Mouse (Mus musculus) CH12.LX (cell line): Measurements from ENCODE around the gene Man1a. TPM values are rescaled to one million over a fixed set of nuclear protein-coding genes. Genes with fewer than 3 reads are reported as not detected.
A peak's percentile ranks its signal among the peaks of the same experiment; 100 is the strongest.

ENCODE experiments used
- DNase-seq: peaks from one replicate; pipeline ENCODE4 v3.0.0-alpha.2; 2013; ENCODE audit errors: extremely low read depth
- H3K27ac ChIP-seq: 2 replicates; pipeline ENCODE4 v1.5.1; 2012; ENCODE audit warnings: low read depth, mild to moderate bottlenecking, control low read depth, moderate library complexity; ENCODE audit not compliant: insufficient read depth
- H3K27me3 ChIP-seq: replicated peaks from 2 replicates; pipeline ENCODE3; 2012; ENCODE audit warnings: inconsistent platforms
- H3K36me3 ChIP-seq, 2 experiments: replicated peaks in 1 of 2; 2 replicates each; pipeline versions ENCODE3 to v1.6.1; 2012; ENCODE audit warnings: inconsistent platforms in 1 of 2, low read length in 1 of 2, mild to moderate bottlenecking in 1 of 2, mixed read lengths in 1 of 2, moderate library complexity in 1 of 2; ENCODE audit not compliant: control insufficient read depth in 1 of 2, insufficient read depth in 1 of 2
- H3K4me1 ChIP-seq, 2 experiments: 2 replicates each; pipeline ENCODE4 v1.6.1; 2012; ENCODE audit warnings: inconsistent platforms in 1 of 2, moderate library complexity in 1 of 2; ENCODE audit not compliant: insufficient read depth in 2 of 2, control insufficient read depth in 1 of 2
- H3K4me2 ChIP-seq: 2 replicates; pipeline ENCODE4 v1.6.1; 2012; ENCODE audit warnings: low read depth, mild to moderate bottlenecking, control low read depth; ENCODE audit not compliant: poor library complexity, insufficient read depth, severe bottlenecking
- H3K4me3 ChIP-seq, 3 experiments: fragments of 150-350 bp in 1 of 3; sonication (generic) in 1 of 3; replicated peaks in 1 of 3; 2 replicates each; pipeline versions ENCODE3 to v1.5.1; 2011 to 2012; ENCODE audit warnings: low read depth in 2 of 3, low read length in 2 of 3, mild to moderate bottlenecking in 2 of 3, moderate library complexity in 2 of 3, control low read depth in 1 of 3, improper control_type of control experiment in 1 of 3, inconsistent platforms in 1 of 3, mixed read lengths in 1 of 3; ENCODE audit not compliant: poor library complexity in 1 of 3
- H3K79me2 ChIP-seq: replicated peaks from 2 replicates; pipeline ENCODE4 v1.6.1; 2012; ENCODE audit warnings: mild to moderate bottlenecking, moderate library complexity; ENCODE audit not compliant: control insufficient read depth, poor library complexity, insufficient read depth, severe bottlenecking; ENCODE audit errors: extremely low read depth
- H3K9ac ChIP-seq: 2 replicates; pipeline ENCODE4 v1.6.1; 2012; ENCODE audit warnings: low read depth, mild to moderate bottlenecking, control low read depth, moderate library complexity; ENCODE audit not compliant: insufficient read depth
- H3K9me3 ChIP-seq: replicated peaks from 2 replicates; pipeline ENCODE3; 2012; ENCODE audit warnings: low read length, inconsistent platforms, mixed read lengths
- BHLHE40 ChIP-seq: IDR thresholded peaks from 2 replicates; pipeline ENCODE4 v1.6.1; 2011; ENCODE audit warnings: mild to moderate bottlenecking, low read depth, low read length, improper control_type of control experiment
- CHD2 ChIP-seq: IDR thresholded peaks from 2 replicates; pipeline ENCODE4 v1.6.1; 2011; ENCODE audit warnings: low read length, improper control_type of control experiment
- E2F4 ChIP-seq: IDR thresholded peaks from 2 replicates; pipeline ENCODE4 v1.6.1; 2011; ENCODE audit warnings: low read depth, low read length, improper control_type of control experiment; ENCODE audit not compliant: insufficient replicate concordance
- GABPA ChIP-seq: IDR thresholded peaks from 2 replicates; pipeline ENCODE4 v1.6.1; 2012; ENCODE audit warnings: low read depth, low read length, improper control_type of control experiment, inconsistent platforms; ENCODE audit not compliant: insufficient replicate concordance
- KAT2A ChIP-seq: IDR thresholded peaks from 2 replicates; pipeline ENCODE4 v1.6.1; 2012; ENCODE audit warnings: low read length, improper control_type of control experiment, inconsistent platforms; ENCODE audit not compliant: insufficient replicate concordance
- MAFK ChIP-seq: IDR thresholded peaks from 2 replicates; pipeline ENCODE4 v1.6.1; 2011; ENCODE audit warnings: low read length, improper control_type of control experiment; ENCODE audit not compliant: insufficient replicate concordance
- MAZ ChIP-seq: IDR thresholded peaks from 2 replicates; pipeline ENCODE4 v1.6.1; 2012; ENCODE audit warnings: low read depth, mild to moderate bottlenecking, inconsistent platforms, low read length, improper control_type of control experiment, moderate library complexity
- MXI1 ChIP-seq: IDR thresholded peaks from 2 replicates; pipeline ENCODE4 v1.6.1; 2011; ENCODE audit warnings: mild to moderate bottlenecking, low read depth, low read length, improper control_type of control experiment
- NRF1 ChIP-seq: IDR thresholded peaks from 2 replicates; pipeline ENCODE4 v1.6.1; 2014; ENCODE audit warnings: low read depth, mild to moderate bottlenecking, inconsistent platforms, low read length, improper control_type of control experiment, moderate library complexity
- PAX5 ChIP-seq: IDR thresholded peaks from 2 replicates; pipeline ENCODE4 v1.6.1; 2012; ENCODE audit warnings: low read length, inconsistent platforms, mixed read lengths
- RCOR1 ChIP-seq: conservative IDR thresholded peaks from 2 replicates; pipeline ENCODE4 v1.6.1; 2012; ENCODE audit warnings: low read depth, mild to moderate bottlenecking, inconsistent platforms, low read length, improper control_type of control experiment
- USF2 ChIP-seq: conservative IDR thresholded peaks from 2 replicates; pipeline ENCODE4 v1.6.1; 2011; ENCODE audit warnings: low read depth, low read length, improper control_type of control experiment
- ZC3H11A ChIP-seq: IDR thresholded peaks from 2 replicates; pipeline ENCODE4 v1.6.1; 2012; ENCODE audit warnings: low read depth, mild to moderate bottlenecking, inconsistent platforms, low read length, improper control_type of control experiment
- ZNF384 ChIP-seq: IDR thresholded peaks from 2 replicates; pipeline ENCODE4 v1.6.1; 2012; ENCODE audit warnings: low read depth, low read length, improper control_type of control experiment, inconsistent platforms
- dilution Hi-C: fragments of 300-500 bp; cut with MboI; formaldehyde crosslinking; loops from 2 replicates; pipeline ENCODE4 v1.14.3; 2020; ENCODE audit warnings: low sequenced_read_pairs; ENCODE audit not compliant: extremely low pct_unique_long_range_greater_than_20kb, extremely low pct_ligation_motif_present
- in situ Hi-C: fragments of 300-500 bp; cut with MboI; formaldehyde crosslinking; loops from 3 replicates; pipeline ENCODE4 v1.14.3; 2019; ENCODE audit warnings: low sequenced_read_pairs, low pct_ligation_motif_present, low pct_unique_long_range_greater_than_20kb, mixed read lengths
- polyA plus RNA-seq: library from polyadenylated mRNA; unstranded; fragments of >175 nt; gene quantifications from 2 replicates; pipeline ENCODE4 v1.2.1, GENCODE M21; 2012; ENCODE audit warnings: low read depth; ENCODE audit not compliant: insufficient read length
- total RNA-seq, 2 experiments: library from RNA; depleted of rRNA; stranded (reverse); fragments of 300-350 nt in 1 of 2; fragments of >200 nt in 1 of 2; gene quantifications; 2 replicates each; pipeline ENCODE4 v1.2.3; 2012 to 2014

Gene Man1a
- total and polyA plus RNA-seq, 3 experiments = 104 to 211 (median 191) TPM

GRCm38 (mm10) chr10:54017904-54018454 lies 58.4 kb downstream of the Man1a start:
- no peak overlapping the region; the same call in 1 of the 2 replicates for H3K9ac ChIP-seq
- H3K9me3 ChIP-seq = no peaks in the 10 kb centered on the region
- H3K4me2 ChIP-seq = no peak overlapping the region
- H3K4me3 ChIP-seq = no peak overlapping the region
- peaks cover 40 to 76% of the 10 kb centered on the region in 2 experiments for H3K36me3 ChIP-seq
- peaks cover 58% of the 10 kb centered on the region for H3K79me2 ChIP-seq
- no peaks in the 10 kb centered on the region for H3K27me3 ChIP-seq
- in situ Hi-C loops = no loop called here
- peak overlapping the region; percentile 31; the same call in 1 of the 2 replicates for H3K27ac ChIP-seq
- H3K4me1 ChIP-seq = peaks cover 13 to 84% of the 10 kb centered on the region in 2 experiments
- TF ChIP-seq MAFK (no peak), ZNF384 (no peak), KAT2A (no peak)
- DNase-seq = no peak
- dilution Hi-C loops = no loop called here

- dilution Hi-C loops (no loop called here), in situ Hi-C loops (no loop called here)
- Histone ChIP-seq H3K4me2 (no peak overlapping the region), H3K9ac (no peak overlapping the region), H3K27me3 (no peaks in the 10 kb centered on the region), H3K9me3 (no peaks in the 10 kb centered on the region), H3K36me3 (peaks cover 24 to 57% of the 10 kb centered on the region in 2 experiments), H3K27ac (peak overlapping the region; percentile 46; the same call in 1 of the 2 replicates), H3K4me1 (peaks cover 17 to 90% of the 10 kb centered on the region in 2 experiments), H3K79me2 (peaks cover 33% of the 10 kb centered on the region), H3K4me3 (no peak overlapping the region)
- no peak for DNase-seq
- TF ChIP-seq PAX5 (no peak), USF2 (no peak), GABPA (no peak), CHD2 (no peak), NRF1 (no peak), E2F4 (no peak), MAZ (no peak), RCOR1 (no peak), MXI1 (no peak), ZC3H11A (no peak), BHLHE40 (no peak)
Observed at GRCm38 (mm10) chr10:54014116-54014758, 62.2 kb downstream of the Man1a start.
